Mouse (Mus musculus): ENCODE measurements around the gene 1700123O20Rik. TPM values are rescaled to one million over a fixed set of nuclear protein-coding genes. Genes with fewer than 3 reads are reported as not detected.

The 1700123O20Rik gene
- total RNA-seq, 2 experiments from 2014 or later, result 15.5 to 16.0 TPM

Small RNA genes lying within 50 kb of the gene (microRNA-seq; reads per million reads assigned to microRNA genes)
- gene Mir6948, result not detected

Other genes starting within 250 kb of the 1700123O20Rik start
- gene Lrp10, start 222.1 kb upstream of the 1700123O20Rik start, total RNA-seq (2021), result 10 to 100 TPM; 53.9 to 59.8 TPM
- gene Rem2, start 210.1 kb upstream of the 1700123O20Rik start, total RNA-seq (2021), result not detected
- 10 to 100 TPM; 30.3 to 31.7 TPM for gene Prmt5, start 168.7 kb upstream of the 1700123O20Rik start, total RNA-seq (2021)
- 1 to 10 TPM; 3.2 to 3.6 TPM for gene Haus4, start 131.6 kb upstream of the 1700123O20Rik start, total RNA-seq (2021)
- 1 to 10 TPM; 6.0 to 6.5 TPM for gene Ajuba, start 108.7 kb upstream of the 1700123O20Rik start, total RNA-seq (2021)
- gene 4931414P19Rik, start 80.2 kb upstream of the 1700123O20Rik start, total RNA-seq (2021), result 1 to 10 TPM; 3.7 to 4.0 TPM
- 100 to 1,000 TPM; 195 to 201 TPM for gene Psmb5, start 68.2 kb upstream of the 1700123O20Rik start, total RNA-seq (2021)
- not detected for gene Psmb11, start 64.8 kb upstream of the 1700123O20Rik start, total RNA-seq (2021)
- gene Gm17606, start 45.3 kb upstream of the 1700123O20Rik start, total RNA-seq (2021), result not detected
- under 1 TPM; 0.31 to 0.39 TPM for gene Cdh24, start 44.9 kb upstream of the 1700123O20Rik start, total RNA-seq (2021)
- gene Acin1, start 715 bp downstream of the 1700123O20Rik start, total RNA-seq (2021), result 10 to 100 TPM; 78.7 to 80.9 TPM
- gene Gm29776, start 12.6 kb downstream of the 1700123O20Rik start, total RNA-seq (2021), result not detected
- not detected for gene Cebpe, start 26.0 kb downstream of the 1700123O20Rik start, total RNA-seq (2021)
- 1 to 10 TPM; 2.4 to 2.8 TPM for gene Slc7a8, start 95.7 kb downstream of the 1700123O20Rik start, total RNA-seq (2021)
- gene Rnf212b, start 127.9 kb downstream of the 1700123O20Rik start, total RNA-seq (2021), result not detected
- gene Homez, start 184.7 kb downstream of the 1700123O20Rik start, total RNA-seq (2021), result 1 to 10 TPM; 4.7 to 7.3 TPM
- gene Ppp1r3e, start 191.3 kb downstream of the 1700123O20Rik start, total RNA-seq (2021), result 1 to 10 TPM; 3.0 to 3.6 TPM
- gene Bcl2l2, start 197.2 kb downstream of the 1700123O20Rik start, total RNA-seq (2021), result 10 to 100 TPM; 39.7 to 40.3 TPM
- gene Gm20521, start 197.2 kb downstream of the 1700123O20Rik start, total RNA-seq (2021), result 1 to 10 TPM; 4.5 to 6.8 TPM
- 10 to 100 TPM; 50.7 to 55.6 TPM for gene Pabpn1, start 206.3 kb downstream of the 1700123O20Rik start, total RNA-seq (2021)
- gene Slc22a17, start 226.9 kb downstream of the 1700123O20Rik start, total RNA-seq (2021), result 1 to 10 TPM; 2.7 to 3.1 TPM
- 1 to 10 TPM; 2.8 to 3.0 TPM for gene Efs, start 239.9 kb downstream of the 1700123O20Rik start, total RNA-seq (2021)
- gene Il25, start 246.5 kb downstream of the 1700123O20Rik start, total RNA-seq (2021), result not detected